Mouse (Mus musculus) cerebellum, adult 2 months (tissue): Measurements from ENCODE around the gene Lrig1.
"Not testable (repeated sequence)": the region's sequence is repeated elsewhere in the genome, so short reads cannot be mapped to it uniquely, and the experiment has no call there.

Experiments
- CTCF ChIP-seq: fragments of 200-500 bp; IDR thresholded peaks from 2 replicates; pipeline ENCODE4 v1.5.1; 2011; ENCODE audit warnings: low read depth, mild to moderate bottlenecking, control low read depth, low read length, moderate library complexity, borderline replicate concordance; ENCODE audit not compliant: insufficient read depth
- POLR2A ChIP-seq: fragments of 200-500 bp; IDR thresholded peaks from 2 replicates; pipeline ENCODE4 v1.6.1; 2011; ENCODE audit warnings: low read length, control low read depth, borderline replicate concordance; ENCODE audit not compliant: insufficient read depth

DNA sequence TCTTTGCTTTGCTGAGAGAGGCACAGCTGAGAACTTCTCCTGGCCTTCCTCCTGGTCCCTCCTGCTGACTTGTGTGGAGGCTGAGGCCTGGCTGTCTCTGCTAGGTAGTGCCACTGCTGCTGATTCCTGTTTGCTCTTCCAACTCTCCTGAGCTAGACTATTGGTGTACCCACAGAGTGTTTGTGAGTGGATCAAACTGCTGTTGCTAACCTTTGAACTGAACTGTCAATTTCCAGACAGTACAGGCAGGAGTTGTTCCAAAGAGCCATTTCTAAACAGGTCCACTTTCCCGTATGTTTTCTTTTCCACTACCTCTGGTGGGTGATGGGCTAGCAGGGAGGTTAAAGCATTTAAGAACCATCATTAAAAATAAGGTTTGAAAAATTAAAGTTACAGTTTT is 141.4 kb downstream of the Lrig1 start:
- not testable (repeated sequence) for TF ChIP-seq POLR2A, CTCF
